Mouse (Mus musculus) gastrocnemius, postnatal 25 days (tissue): Measurements from ENCODE around the gene Cdc42ep5. TPM values are rescaled to one million over a fixed set of nuclear protein-coding genes. Genes with fewer than 3 reads are reported as not detected.
A peak's percentile ranks its signal among the peaks of the same experiment; 100 is the strongest.
"Not testable (repeated sequence)": the region's sequence is repeated elsewhere in the genome, so short reads cannot be mapped to it uniquely, and the experiment has no call there.

Source experiments
- DNase-seq: peaks from one replicate; pipeline ENCODE4 v3.0.0; 2022
- long read RNA-seq, 2 experiments: library from polyadenylated mRNA; stranded (forward); transcript quantifications; one replicate each; pipeline ENCODE4 v2.0.0; 2021
- total RNA-seq, 2 experiments: library from RNA; stranded (reverse); gene quantifications; 1 replicate in 1 of 2; 2 replicates in 1 of 2; pipeline ENCODE4 v1.2.3; 2021

The Cdc42ep5 gene
- total RNA-seq: 1 to 10 TPM; 1.7 to 4.0 TPM
- long read RNA-seq, experiment 1, partial matches to known transcripts: 0 of 3 reads
- long read RNA-seq, experiment 1, other reads (novel, unspliced or antisense): 0 of 3 reads
- long read RNA-seq, experiment 2, transcript Cdc42ep5-201 (3 exons, 1,025 nt): major isoform, 6 of 6 reads
- long read RNA-seq, experiment 2, partial matches to known transcripts: 0 of 6 reads
- long read RNA-seq, experiment 2, other reads (novel, unspliced or antisense): 0 of 6 reads

GRCm38 (mm10) chr7:4164090-4164910 lies at the start of gene Cdc42ep5:
Cdc42ep5 (minus strand) TSS chr7:4164860.
- peak; percentile 83 for DNase-seq

GRCm38 (mm10) chr7:4213436-4213835 lies 48.8 kb upstream of the Cdc42ep5 start:
- DNase-seq: not testable (repeated sequence)

- DNase-seq: no peak
Observed at GRCm38 (mm10) chr7:4208626-4209025, 44.0 kb upstream of the Cdc42ep5 start.

GRCm38 (mm10) chr7:4207126-4207525 lies 42.5 kb upstream of the Cdc42ep5 start:
- no peak for DNase-seq

GRCm38 (mm10) chr7:4178438-4178837 lies 13.8 kb upstream of the Cdc42ep5 start:
- no peak for DNase-seq

- DNase-seq: no peak
Observed at GRCm38 (mm10) chr7:4170193-4170938, 5.7 kb upstream of the Cdc42ep5 start.

- DNase-seq: no peak
Observed at GRCm38 (mm10) chr7:4167098-4167497, 2.4 kb upstream of the Cdc42ep5 start.

GRCm38 (mm10) chr7:4165286-4165685 lies 626 bp upstream of the Cdc42ep5 start:
- DNase-seq: no peak

- no peak for DNase-seq
Observed at GRCm38 (mm10) chr7:4163571-4164072, 1.0 kb downstream of the Cdc42ep5 start.

GRCm38 (mm10) chr7:4161596-4161995 lies 3.1 kb downstream of the Cdc42ep5 start:
- not testable (repeated sequence) for DNase-seq

- DNase-seq: no peak
Observed at GRCm38 (mm10) chr7:4154976-4155375, 9.7 kb downstream of the Cdc42ep5 start.

GRCm38 (mm10) chr7:4154356-4154755 lies 10.3 kb downstream of the Cdc42ep5 start:
- no peak for DNase-seq

GRCm38 (mm10) chr7:4151241-4151640 lies 13.4 kb downstream of the Cdc42ep5 start:
- DNase-seq: no peak

GRCm38 (mm10) chr7:4150811-4151221 lies 13.8 kb downstream of the Cdc42ep5 start:
- DNase-seq: peak; percentile 48

- peak; percentile 29 for DNase-seq
Observed at GRCm38 (mm10) chr7:4150059-4150541, 14.6 kb downstream of the Cdc42ep5 start, which contains the start of gene Leng9. Leng9 (minus strand) TSS chr7:4150374.

- peak; percentile 85 for DNase-seq
Observed at GRCm38 (mm10) chr7:4149209-4150054, 15.2 kb downstream of the Cdc42ep5 start.

GRCm38 (mm10) chr7:4148341-4149208 lies 16.1 kb downstream of the Cdc42ep5 start:
- no peak for DNase-seq

GRCm38 (mm10) chr7:4147836-4148235 lies 16.8 kb downstream of the Cdc42ep5 start:
- no peak for DNase-seq

GRCm38 (mm10) chr7:4147371-4147770 lies 17.3 kb downstream of the Cdc42ep5 start:
- no peak for DNase-seq
